Mouse (Mus musculus): ENCODE results near the gene Edaradd. TPM values are rescaled to one million over a fixed set of nuclear protein-coding genes. Genes with fewer than 3 reads are reported as not detected.

Gene Edaradd
- polyA plus RNA-seq, 1 experiment: not detected

DNA sequence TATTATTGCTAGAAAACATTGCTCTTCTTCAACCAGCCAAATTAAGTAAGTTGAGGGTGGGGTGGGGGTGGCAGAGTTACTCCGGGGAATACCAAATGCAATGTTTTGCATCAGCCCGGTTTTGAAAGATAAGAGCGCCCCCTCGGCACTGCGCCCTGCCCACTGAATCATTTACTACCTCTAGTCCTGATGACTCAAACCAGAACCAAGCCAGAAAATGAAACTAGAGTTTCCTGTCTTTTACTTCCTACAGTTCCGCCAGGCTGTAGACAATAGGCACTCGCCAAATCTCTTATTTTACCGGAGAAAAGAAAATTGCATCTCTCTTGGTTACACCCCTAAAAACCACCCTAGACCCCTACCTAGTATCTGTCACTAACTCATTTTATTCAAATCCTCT lies 59.8 kb downstream of the Edaradd start:
- TF ChIP-seq MAX (IDR thresholded peaks at IDR 0.05) (no peak), MYOG (IDR thresholded peaks at IDR 0.05; ENCODE audit: control insufficient read depth, extremely low read depth, insufficient read length) (no peak), CTCF (IDR thresholded peaks at IDR 0.05; ENCODE audit: control insufficient read depth, insufficient read depth, insufficient read length) (no peak), CEBPB (IDR thresholded peaks at IDR 0.05; ENCODE audit: low read depth) (no peak), FOSL1 (IDR thresholded peaks at IDR 0.05; ENCODE audit: insufficient read depth, low read length, poor library complexity, severe bottlenecking) (no peak), MYOD1 (IDR thresholded peaks at IDR 0.05; ENCODE audit: control insufficient read depth, insufficient read length, low read depth) (no peak), USF1 (IDR thresholded peaks at IDR 0.05; ENCODE audit: low read depth) (no peak)
- no peaks in the 10 kb centered on the region for H3K27me3 ChIP-seq (ENCODE audit: control insufficient read depth, insufficient read depth, insufficient read length)
- H3K79me3 ChIP-seq (ENCODE audit: low read depth): peaks cover 5% of the 10 kb centered on the region
- H3ac ChIP-seq (ENCODE audit: control insufficient read depth, insufficient read length, low read depth): no peak overlapping the region
- H3K4me3 ChIP-seq (ENCODE audit: insufficient read depth, poor library complexity, severe bottlenecking): peak overlapping the region; percentile 98
- H3K36me3 ChIP-seq (ENCODE audit: control insufficient read depth, insufficient read depth): peaks cover 20% of the 10 kb centered on the region
- H3K79me2 ChIP-seq (ENCODE audit: control insufficient read depth, insufficient read depth): peaks cover 23% of the 10 kb centered on the region

DNA sequence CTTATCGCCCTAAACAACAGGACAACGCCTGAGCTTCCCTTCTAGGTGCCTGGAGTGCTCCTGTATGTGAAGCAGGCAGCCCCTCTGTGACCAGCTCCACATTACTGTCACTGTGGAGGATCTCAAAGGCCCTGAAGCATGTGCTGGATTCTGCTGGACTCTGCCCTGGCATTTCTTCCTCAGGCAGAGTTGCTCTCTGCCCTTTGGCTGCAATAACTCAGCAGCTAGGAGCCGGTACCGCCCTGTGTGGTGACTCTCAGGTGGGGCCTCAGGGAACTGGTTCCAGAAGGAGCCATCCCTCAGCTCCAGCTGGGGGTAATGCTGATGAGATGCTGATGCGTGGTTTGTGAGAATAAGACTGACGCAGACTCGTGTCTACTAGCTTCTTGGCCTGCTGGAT lies 63.5 kb downstream of the Edaradd start:
- Histone ChIP-seq H3K79me2 (ENCODE audit: control insufficient read depth, insufficient read depth) (peaks cover 23% of the 10 kb centered on the region), H3K36me3 (ENCODE audit: control insufficient read depth, insufficient read depth) (peaks cover 47% of the 10 kb centered on the region), H3K79me3 (ENCODE audit: low read depth) (peaks cover 5% of the 10 kb centered on the region), H3K27me3 (ENCODE audit: control insufficient read depth, insufficient read depth, insufficient read length) (no peaks in the 10 kb centered on the region), H3K4me3 (ENCODE audit: insufficient read depth, poor library complexity, severe bottlenecking) (no peak overlapping the region), H3ac (ENCODE audit: control insufficient read depth, insufficient read length, low read depth) (no peak overlapping the region)
- TF ChIP-seq MYOG (IDR thresholded peaks at IDR 0.05; ENCODE audit: control insufficient read depth, extremely low read depth, insufficient read length): no peak
- no peak for TF ChIP-seq USF1 (IDR thresholded peaks at IDR 0.05; ENCODE audit: low read depth)
- no peak for TF ChIP-seq CEBPB (IDR thresholded peaks at IDR 0.05; ENCODE audit: low read depth)
- TF ChIP-seq MYOD1 (IDR thresholded peaks at IDR 0.05; ENCODE audit: control insufficient read depth, insufficient read length, low read depth): no peak
- no peak for TF ChIP-seq CTCF (IDR thresholded peaks at IDR 0.05; ENCODE audit: control insufficient read depth, insufficient read depth, insufficient read length)
- no peak for TF ChIP-seq FOSL1 (IDR thresholded peaks at IDR 0.05; ENCODE audit: insufficient read depth, low read length, poor library complexity, severe bottlenecking)
- no peak for TF ChIP-seq MAX (IDR thresholded peaks at IDR 0.05)

GRCm38 (mm10) chr13:12454686-12455390 lies 65.4 kb downstream of the Edaradd start:
- Histone ChIP-seq H3ac (ENCODE audit: control insufficient read depth, insufficient read length, low read depth) (no peak overlapping the region), H3K4me3 (ENCODE audit: insufficient read depth, poor library complexity, severe bottlenecking) (no peak overlapping the region), H3K36me3 (ENCODE audit: control insufficient read depth, insufficient read depth) (peaks cover 58% of the 10 kb centered on the region), H3K27me3 (ENCODE audit: control insufficient read depth, insufficient read depth, insufficient read length) (no peaks in the 10 kb centered on the region), H3K79me2 (ENCODE audit: control insufficient read depth, insufficient read depth) (peaks cover 19% of the 10 kb centered on the region), H3K79me3 (ENCODE audit: low read depth) (peaks cover 4% of the 10 kb centered on the region)
- no peak for TF ChIP-seq USF1 (IDR thresholded peaks at IDR 0.05; ENCODE audit: low read depth)
- no peak for TF ChIP-seq CEBPB (IDR thresholded peaks at IDR 0.05; ENCODE audit: low read depth)
- TF ChIP-seq MAX (IDR thresholded peaks at IDR 0.05): no peak
- no peak for TF ChIP-seq MYOG (IDR thresholded peaks at IDR 0.05; ENCODE audit: control insufficient read depth, extremely low read depth, insufficient read length)
- TF ChIP-seq MYOD1 (IDR thresholded peaks at IDR 0.05; ENCODE audit: control insufficient read depth, insufficient read length, low read depth): no peak
- no peak for TF ChIP-seq FOSL1 (IDR thresholded peaks at IDR 0.05; ENCODE audit: insufficient read depth, low read length, poor library complexity, severe bottlenecking)
- no peak for TF ChIP-seq CTCF (IDR thresholded peaks at IDR 0.05; ENCODE audit: control insufficient read depth, insufficient read depth, insufficient read length)

- Histone ChIP-seq H3K79me2 (ENCODE audit: control insufficient read depth, insufficient read depth) (peaks cover 6% of the 10 kb centered on the region), H3K4me3 (ENCODE audit: insufficient read depth, poor library complexity, severe bottlenecking) (no peak overlapping the region), H3ac (ENCODE audit: control insufficient read depth, insufficient read length, low read depth) (no peak overlapping the region), H3K79me3 (ENCODE audit: low read depth) (no peaks in the 10 kb centered on the region), H3K36me3 (ENCODE audit: control insufficient read depth, insufficient read depth) (peaks cover 54% of the 10 kb centered on the region), H3K27me3 (ENCODE audit: control insufficient read depth, insufficient read depth, insufficient read length) (no peaks in the 10 kb centered on the region)
- no peak for TF ChIP-seq MAX (IDR thresholded peaks at IDR 0.05)
- no peak for TF ChIP-seq USF1 (IDR thresholded peaks at IDR 0.05; ENCODE audit: low read depth)
- TF ChIP-seq CTCF (IDR thresholded peaks at IDR 0.05; ENCODE audit: control insufficient read depth, insufficient read depth, insufficient read length): no peak
- no peak for TF ChIP-seq MYOD1 (IDR thresholded peaks at IDR 0.05; ENCODE audit: control insufficient read depth, insufficient read length, low read depth)
- no peak for TF ChIP-seq MYOG (IDR thresholded peaks at IDR 0.05; ENCODE audit: control insufficient read depth, extremely low read depth, insufficient read length)
- TF ChIP-seq CEBPB (IDR thresholded peaks at IDR 0.05; ENCODE audit: low read depth): no peak
- no peak for TF ChIP-seq FOSL1 (IDR thresholded peaks at IDR 0.05; ENCODE audit: insufficient read depth, low read length, poor library complexity, severe bottlenecking)
These were observed 67.1 kb downstream of the Edaradd start for GRCm38 (mm10) chr13:12453150-12453549.

- Histone ChIP-seq H3K36me3 (ENCODE audit: control insufficient read depth, insufficient read depth) (peaks cover 71% of the 10 kb centered on the region), H3K27me3 (ENCODE audit: control insufficient read depth, insufficient read depth, insufficient read length) (no peaks in the 10 kb centered on the region), H3ac (ENCODE audit: control insufficient read depth, insufficient read length, low read depth) (no peak overlapping the region), H3K4me3 (ENCODE audit: insufficient read depth, poor library complexity, severe bottlenecking) (no peak overlapping the region), H3K79me2 (ENCODE audit: control insufficient read depth, insufficient read depth) (no peaks in the 10 kb centered on the region), H3K79me3 (ENCODE audit: low read depth) (no peaks in the 10 kb centered on the region)
- TF ChIP-seq CTCF (IDR thresholded peaks at IDR 0.05; ENCODE audit: control insufficient read depth, insufficient read depth, insufficient read length): no peak
- no peak for TF ChIP-seq USF1 (IDR thresholded peaks at IDR 0.05; ENCODE audit: low read depth)
- TF ChIP-seq MAX (IDR thresholded peaks at IDR 0.05): no peak
- no peak for TF ChIP-seq CEBPB (IDR thresholded peaks at IDR 0.05; ENCODE audit: low read depth)
- no peak for TF ChIP-seq MYOD1 (IDR thresholded peaks at IDR 0.05; ENCODE audit: control insufficient read depth, insufficient read length, low read depth)
- no peak for TF ChIP-seq MYOG (IDR thresholded peaks at IDR 0.05; ENCODE audit: control insufficient read depth, extremely low read depth, insufficient read length)
- TF ChIP-seq FOSL1 (IDR thresholded peaks at IDR 0.05; ENCODE audit: insufficient read depth, low read length, poor library complexity, severe bottlenecking): no peak
These were observed 78.1 kb downstream of the Edaradd start for GRCm38 (mm10) chr13:12442008-12442587.

Data from C2C12 (cell line).